Mouse (Mus musculus): ENCODE measurements around the gene Rgs4. TPM values are rescaled to one million over a fixed set of nuclear protein-coding genes. Genes with fewer than 3 reads are reported as not detected.
A peak's percentile ranks its signal among the peaks of the same experiment; 100 is the strongest.

Rgs4 gene
- total RNA-seq (2014; rRNA removed; ENCODE audit: low replicate concordance) = 2.4 and 6.7 TPM in 2 replicates
- polyA plus RNA-seq (2015; fragmentation: Nextera tagmentation; extraction: Ambion mirVana) = 4.4 and 5.0 TPM in 2 replicates

DNA sequence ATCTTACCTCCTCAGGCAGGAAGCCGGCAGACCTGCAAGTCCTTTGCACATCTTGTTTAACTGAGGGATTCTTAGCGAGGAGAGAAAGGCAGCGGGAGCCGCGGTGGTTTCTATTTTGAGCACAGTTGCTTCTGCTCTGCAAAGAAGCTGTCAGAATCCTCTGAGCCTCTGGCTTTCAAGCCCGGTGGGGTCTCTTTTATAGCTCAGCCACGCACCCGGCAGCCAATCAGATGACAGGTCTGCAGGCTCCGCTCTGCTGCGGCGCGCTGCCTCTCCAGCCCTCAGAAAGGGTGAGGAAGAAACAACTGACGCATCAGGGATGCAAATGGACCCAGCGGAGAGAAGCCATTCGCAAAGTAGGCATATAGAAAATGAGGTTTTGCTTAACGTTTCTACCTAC is at the start of gene Rgs4:
TSS of gene Rgs4 (minus strand) at position 170 of the 400 bp plus-strand sequence.
- Histone ChIP-seq H3K27ac (ENCODE audit: low read depth) (no peak within 1 kb of the TSS), H3K4me1 (ENCODE audit: control insufficient read depth, insufficient read depth) (no peaks in the 10 kb centered on the region), H3K27me3 (ENCODE audit: control insufficient read depth, insufficient read depth, low read length) (peaks cover 14% of the 10 kb centered on the region; the same call in 1 of the 2 replicates), H3K4me2 (ENCODE audit: low read depth, low read length) (peak within 1 kb of the TSS; percentile 53), H3K4me3 (ENCODE audit: low read depth, low read length) (peak within 1 kb of the TSS; percentile 34), H3K9ac (replicated peaks; ENCODE audit: low read depth, low read length) (no peak within 1 kb of the TSS), H3K36me3 (replicated peaks; ENCODE audit: control insufficient read depth, insufficient read depth, low read length) (no peaks in the 10 kb centered on the region), H3K9me3 (replicated peaks; ENCODE audit: control insufficient read depth, low read length) (no peaks in the 10 kb centered on the region)
- TF ChIP-seq CTCF (IDR thresholded peaks at IDR 0.05; ENCODE audit: low read depth) (no peak), EP300 (IDR thresholded peaks at IDR 0.05; ENCODE audit: low read depth) (no peak)
- peak; percentile 49 for DNase-seq (ENCODE audit: low spot score)
- ATAC-seq (ENCODE audit: insufficient read depth, low read depth) = peak; percentile 60; the same call in 1 of the 2 replicates
- under 1% methylated on average over 16 of the region's 16 CpGs for WGBS

DNA sequence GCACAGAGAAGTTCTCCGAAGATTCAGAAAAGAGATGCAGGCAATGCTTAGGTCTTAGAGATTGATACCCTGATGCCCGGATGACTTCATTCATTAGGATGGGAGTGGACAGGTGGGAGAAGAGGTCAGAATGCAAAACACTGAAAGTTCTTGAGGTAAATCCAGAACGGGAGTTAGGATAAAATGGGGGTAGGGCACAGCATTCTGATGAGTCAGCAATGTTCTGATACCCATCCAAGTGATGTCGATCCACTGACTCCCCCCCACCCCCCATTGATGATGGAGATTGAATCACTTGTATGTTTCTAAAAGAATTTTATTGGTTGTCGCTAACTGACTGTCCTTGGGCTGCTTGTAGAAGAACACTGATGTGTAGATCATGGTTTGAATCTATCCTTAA is 45.0 kb upstream of the Rgs4 start:
- no peak overlapping the region for H3K4me3 ChIP-seq (ENCODE audit: low read depth, low read length)
- no peaks in the 10 kb centered on the region for H3K4me1 ChIP-seq (ENCODE audit: control insufficient read depth, insufficient read depth)
- no peak overlapping the region for H3K9ac ChIP-seq (replicated peaks; ENCODE audit: low read depth, low read length)
- H3K27ac ChIP-seq (ENCODE audit: low read depth) = no peak overlapping the region
- DNase-seq (ENCODE audit: low spot score) (no peak), ATAC-seq (ENCODE audit: insufficient read depth, low read depth) (no peak)
- TF ChIP-seq EP300 (IDR thresholded peaks at IDR 0.05; ENCODE audit: low read depth) (no peak), CTCF (IDR thresholded peaks at IDR 0.05; ENCODE audit: low read depth) (no peak)
- no peaks in the 10 kb centered on the region for H3K9me3 ChIP-seq (replicated peaks; ENCODE audit: control insufficient read depth, low read length)
- H3K27me3 ChIP-seq (ENCODE audit: control insufficient read depth, insufficient read depth, low read length) = no peaks in the 10 kb centered on the region
- 76% methylated on average over 5 of the region's 5 CpGs for WGBS
- no peaks in the 10 kb centered on the region for H3K36me3 ChIP-seq (replicated peaks; ENCODE audit: control insufficient read depth, insufficient read depth, low read length)
- H3K4me2 ChIP-seq (ENCODE audit: low read depth, low read length) = no peak overlapping the region

DNA sequence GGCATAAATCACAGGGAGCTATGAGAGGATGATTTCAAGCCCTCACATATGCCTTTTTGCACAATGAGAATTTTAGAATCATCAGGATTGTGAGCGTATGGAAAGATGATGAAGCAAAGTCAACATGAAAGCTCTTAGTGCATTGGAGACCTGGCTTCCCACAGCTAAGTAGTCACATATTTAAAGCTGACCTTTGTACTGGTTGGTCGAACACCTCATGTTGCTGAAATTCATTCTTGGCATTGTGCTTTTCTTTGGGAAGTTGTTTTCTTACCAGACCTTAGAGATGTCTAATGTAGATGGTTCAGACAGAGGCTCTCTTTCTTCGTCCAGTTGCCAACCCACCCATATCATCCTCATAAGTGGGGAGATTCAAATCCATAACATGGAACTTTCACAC is 38.5 kb upstream of the Rgs4 start:
- 77% methylated on average over 3 of the region's 3 CpGs for WGBS
- Histone ChIP-seq H3K9ac (replicated peaks; ENCODE audit: low read depth, low read length) (no peak overlapping the region), H3K4me2 (ENCODE audit: low read depth, low read length) (no peak overlapping the region), H3K36me3 (replicated peaks; ENCODE audit: control insufficient read depth, insufficient read depth, low read length) (no peaks in the 10 kb centered on the region), H3K9me3 (replicated peaks; ENCODE audit: control insufficient read depth, low read length) (no peaks in the 10 kb centered on the region), H3K27me3 (ENCODE audit: control insufficient read depth, insufficient read depth, low read length) (no peaks in the 10 kb centered on the region), H3K27ac (ENCODE audit: low read depth) (no peak overlapping the region), H3K4me1 (ENCODE audit: control insufficient read depth, insufficient read depth) (no peaks in the 10 kb centered on the region), H3K4me3 (ENCODE audit: low read depth, low read length) (no peak overlapping the region)
- TF ChIP-seq EP300 (IDR thresholded peaks at IDR 0.05; ENCODE audit: low read depth) = no peak
- TF ChIP-seq CTCF (IDR thresholded peaks at IDR 0.05; ENCODE audit: low read depth) = no peak
- DNase-seq (ENCODE audit: low spot score) = no peak
- ATAC-seq (ENCODE audit: insufficient read depth, low read depth) = no peak

DNA sequence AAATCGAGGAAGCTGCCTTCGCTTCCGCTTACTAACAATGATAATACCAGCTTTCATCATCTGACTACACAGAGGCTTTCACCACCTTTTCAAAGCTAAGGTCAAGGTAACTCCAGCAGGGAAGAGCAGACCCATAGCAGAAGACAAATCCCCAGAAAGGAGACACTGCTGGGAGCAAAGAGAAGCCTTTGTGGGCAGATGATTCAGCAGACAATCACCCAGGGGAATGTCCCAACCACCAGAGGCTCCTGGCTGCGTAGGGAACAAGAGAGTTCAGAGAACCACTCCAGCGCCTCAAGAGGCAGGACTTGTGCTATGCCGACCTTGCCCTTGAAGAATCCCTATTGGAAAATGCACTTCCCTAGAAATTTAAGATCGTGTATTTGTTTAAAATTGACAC is 29.1 kb upstream of the Rgs4 start:
- ATAC-seq (ENCODE audit: insufficient read depth, low read depth) = no peak
- Histone ChIP-seq H3K36me3 (replicated peaks; ENCODE audit: control insufficient read depth, insufficient read depth, low read length) (no peaks in the 10 kb centered on the region), H3K9me3 (replicated peaks; ENCODE audit: control insufficient read depth, low read length) (no peaks in the 10 kb centered on the region), H3K9ac (replicated peaks; ENCODE audit: low read depth, low read length) (no peak overlapping the region), H3K27me3 (ENCODE audit: control insufficient read depth, insufficient read depth, low read length) (no peaks in the 10 kb centered on the region), H3K4me3 (ENCODE audit: low read depth, low read length) (no peak overlapping the region), H3K4me2 (ENCODE audit: low read depth, low read length) (no peak overlapping the region), H3K4me1 (ENCODE audit: control insufficient read depth, insufficient read depth) (no peaks in the 10 kb centered on the region), H3K27ac (ENCODE audit: low read depth) (no peak overlapping the region)
- WGBS = 61% methylated on average over 7 of the region's 7 CpGs
- TF ChIP-seq CTCF (IDR thresholded peaks at IDR 0.05; ENCODE audit: low read depth) (no peak), EP300 (IDR thresholded peaks at IDR 0.05; ENCODE audit: low read depth) (no peak)
- DNase-seq (ENCODE audit: low spot score) = no peak

DNA sequence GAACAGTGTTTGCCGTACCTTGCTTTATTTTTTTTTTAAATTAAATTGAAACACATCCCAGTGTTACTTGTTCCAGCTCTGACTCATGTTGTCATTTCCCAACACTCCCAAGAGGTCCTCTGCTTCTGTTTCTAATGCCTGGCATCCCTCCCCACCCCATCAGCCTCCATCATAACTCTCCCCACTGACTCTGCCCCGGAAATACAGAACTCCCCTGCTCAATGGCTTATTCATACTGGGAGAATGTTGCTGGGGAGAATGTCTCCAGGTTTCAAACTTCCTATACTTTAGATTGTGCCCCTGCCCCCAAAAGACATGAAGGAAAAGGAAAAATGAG is 17.1 kb upstream of the Rgs4 start:
- no peak for TF ChIP-seq EP300 (IDR thresholded peaks at IDR 0.05; ENCODE audit: low read depth)
- TF ChIP-seq CTCF (IDR thresholded peaks at IDR 0.05; ENCODE audit: low read depth) = no peak
- 65% methylated on average over 2 of the region's 2 CpGs for WGBS
- H3K27me3 ChIP-seq (ENCODE audit: control insufficient read depth, insufficient read depth, low read length) = no peaks in the 10 kb centered on the region
- no peak overlapping the region for H3K4me3 ChIP-seq (ENCODE audit: low read depth, low read length)
- H3K36me3 ChIP-seq (replicated peaks; ENCODE audit: control insufficient read depth, insufficient read depth, low read length) = no peaks in the 10 kb centered on the region
- H3K27ac ChIP-seq (ENCODE audit: low read depth) = no peak overlapping the region
- ATAC-seq (ENCODE audit: insufficient read depth, low read depth) (no peak), DNase-seq (ENCODE audit: low spot score) (no peak)
- H3K4me1 ChIP-seq (ENCODE audit: control insufficient read depth, insufficient read depth) = no peaks in the 10 kb centered on the region
- H3K9me3 ChIP-seq (replicated peaks; ENCODE audit: control insufficient read depth, low read length) = no peaks in the 10 kb centered on the region
- H3K4me2 ChIP-seq (ENCODE audit: low read depth, low read length) = no peak overlapping the region
- H3K9ac ChIP-seq (replicated peaks; ENCODE audit: low read depth, low read length) = no peak overlapping the region

DNA sequence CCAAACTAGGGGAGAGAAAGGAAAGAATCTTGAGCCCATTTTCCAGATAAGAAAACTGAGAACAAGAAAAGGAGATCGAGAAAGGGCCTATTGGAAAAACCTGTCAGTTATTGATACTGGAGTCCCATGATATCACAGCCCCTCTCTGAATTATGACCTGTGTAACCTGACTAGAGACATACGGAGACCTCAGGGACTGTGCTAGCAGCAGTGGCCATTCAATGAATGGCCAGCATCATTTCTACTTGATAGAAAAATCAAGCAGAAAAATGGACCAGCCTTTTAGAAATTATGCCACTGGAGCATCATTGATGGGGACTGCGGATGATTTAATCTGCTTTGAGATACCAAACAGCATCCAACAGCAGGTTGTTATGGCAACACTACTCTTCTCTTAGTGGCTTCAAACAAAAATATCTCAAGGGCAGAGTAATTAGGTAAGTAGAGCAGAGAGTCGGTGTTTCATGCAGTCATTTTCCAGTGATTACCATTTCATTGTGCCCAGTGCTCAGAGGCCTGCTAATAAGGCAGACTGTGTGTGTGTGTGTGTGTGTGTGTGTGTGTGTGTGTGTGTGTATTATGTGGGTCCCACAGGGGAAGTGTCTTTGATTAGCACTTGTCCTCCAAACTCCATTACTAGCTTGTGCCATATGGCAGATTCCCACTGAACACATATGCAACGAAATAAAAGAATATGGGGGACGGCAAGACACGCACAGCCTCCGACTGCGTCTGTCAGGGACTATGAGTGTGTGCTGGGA is 16.6 kb upstream of the Rgs4 start:
- H3K27ac ChIP-seq (ENCODE audit: low read depth) = no peak overlapping the region
- WGBS = 83% methylated on average over 9 of the region's 9 CpGs
- H3K4me1 ChIP-seq (ENCODE audit: control insufficient read depth, insufficient read depth) = no peaks in the 10 kb centered on the region
- ATAC-seq (ENCODE audit: insufficient read depth, low read depth) (no peak), DNase-seq (ENCODE audit: low spot score) (no peak)
- no peak overlapping the region for H3K4me3 ChIP-seq (ENCODE audit: low read depth, low read length)
- H3K9me3 ChIP-seq (replicated peaks; ENCODE audit: control insufficient read depth, low read length) = no peaks in the 10 kb centered on the region
- no peaks in the 10 kb centered on the region for H3K36me3 ChIP-seq (replicated peaks; ENCODE audit: control insufficient read depth, insufficient read depth, low read length)
- H3K9ac ChIP-seq (replicated peaks; ENCODE audit: low read depth, low read length) = no peak overlapping the region
- H3K27me3 ChIP-seq (ENCODE audit: control insufficient read depth, insufficient read depth, low read length) = no peaks in the 10 kb centered on the region
- no peak overlapping the region for H3K4me2 ChIP-seq (ENCODE audit: low read depth, low read length)
- TF ChIP-seq CTCF (IDR thresholded peaks at IDR 0.05; ENCODE audit: low read depth) (no peak), EP300 (IDR thresholded peaks at IDR 0.05; ENCODE audit: low read depth) (no peak)
